Mouse (Mus musculus) adrenal gland, adult 2 months (tissue): ENCODE data around the gene Fam216b. TPM values are rescaled to one million over a fixed set of nuclear protein-coding genes. Genes with fewer than 3 reads are reported as not detected.

Source experiments
- DNase-seq: peaks from one replicate; pipeline ENCODE4 v3.0.0; 2021
- polyA plus RNA-seq: library from polyadenylated mRNA; depleted of rRNA; stranded (reverse); fragments of >200 nt; gene quantifications from 2 replicates; pipeline ENCODE4 v1.2.3, GENCODE M21; 2012; rRNA removed
- total RNA-seq, 2 experiments: library from RNA; stranded (reverse); gene quantifications; 2 replicates each; pipeline ENCODE4 v1.2.3; 2021

Fam216b gene
- total and polyA plus RNA-seq, 3 experiments, result not detected

DNA sequence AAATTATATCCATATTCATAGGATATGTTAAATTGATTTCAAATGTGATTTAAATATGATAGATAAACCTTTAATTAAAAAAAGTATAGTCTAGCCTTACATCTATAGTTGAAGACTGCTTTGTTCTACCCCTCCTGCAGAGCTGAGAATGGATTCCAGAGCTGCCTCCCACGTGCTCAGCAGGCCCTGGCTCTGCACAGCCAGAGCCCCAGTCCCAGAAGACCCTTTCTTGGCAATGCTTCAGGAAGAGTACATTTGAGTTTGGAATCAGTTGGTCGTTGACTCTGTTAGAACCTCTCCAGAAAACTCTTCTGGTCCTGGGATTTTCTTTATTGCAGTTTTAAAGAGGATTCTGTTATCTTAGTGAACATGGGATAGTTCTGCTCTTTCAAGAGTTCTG, 45.7 kb downstream of the Fam216b start:
- no peak for DNase-seq

DNA sequence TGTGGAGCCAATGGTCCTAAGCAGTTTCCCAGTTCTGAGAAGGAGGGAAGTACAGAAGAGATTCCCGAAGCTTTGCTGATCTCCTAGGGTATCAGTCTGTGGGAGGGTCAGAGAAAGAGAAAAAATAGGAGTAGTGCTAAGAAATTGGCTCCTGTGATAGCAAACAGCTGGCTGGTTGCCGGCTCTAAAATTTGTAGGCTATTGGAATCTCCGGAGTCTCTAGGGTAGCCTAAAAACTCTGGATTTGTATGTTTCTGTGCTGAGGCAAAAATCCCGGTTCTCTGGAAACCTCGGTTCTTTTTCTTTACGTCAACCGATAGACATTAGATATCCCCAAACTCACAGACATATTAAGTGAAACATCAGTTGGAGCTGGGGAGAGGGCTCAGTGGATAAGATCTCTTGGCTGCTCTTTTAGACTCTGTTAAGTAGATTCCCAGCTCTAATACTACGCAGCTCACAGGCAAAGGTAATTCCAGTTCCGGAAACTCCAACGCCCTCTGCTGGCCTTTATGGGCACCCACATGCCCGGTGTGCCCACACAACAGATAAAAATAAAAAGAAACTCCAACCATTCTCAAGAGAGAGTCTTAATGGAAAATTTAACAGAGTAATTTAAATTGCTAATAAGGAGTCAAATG, 46.8 kb downstream of the Fam216b start:
- DNase-seq, result no peak

DNA sequence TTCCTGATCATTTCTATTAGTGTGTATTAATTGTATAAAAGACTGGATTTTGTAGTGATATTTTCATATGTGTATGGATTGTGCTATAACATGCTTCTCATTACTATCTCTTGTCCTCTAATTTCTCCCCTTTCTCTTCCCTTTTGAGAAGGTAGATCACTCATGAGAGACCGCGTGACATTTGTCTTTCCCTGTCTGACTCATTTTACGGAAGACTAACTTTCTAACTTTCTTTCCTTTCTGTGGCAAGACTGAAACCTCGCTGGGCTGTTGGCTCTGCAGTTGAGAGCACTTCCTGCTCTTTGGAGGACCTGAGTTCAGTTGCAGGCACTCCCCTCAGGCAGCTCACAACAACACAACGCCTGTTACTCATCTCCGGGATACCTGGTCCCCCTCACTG, 48.2 kb downstream of the Fam216b start:
- no peak for DNase-seq

DNA sequence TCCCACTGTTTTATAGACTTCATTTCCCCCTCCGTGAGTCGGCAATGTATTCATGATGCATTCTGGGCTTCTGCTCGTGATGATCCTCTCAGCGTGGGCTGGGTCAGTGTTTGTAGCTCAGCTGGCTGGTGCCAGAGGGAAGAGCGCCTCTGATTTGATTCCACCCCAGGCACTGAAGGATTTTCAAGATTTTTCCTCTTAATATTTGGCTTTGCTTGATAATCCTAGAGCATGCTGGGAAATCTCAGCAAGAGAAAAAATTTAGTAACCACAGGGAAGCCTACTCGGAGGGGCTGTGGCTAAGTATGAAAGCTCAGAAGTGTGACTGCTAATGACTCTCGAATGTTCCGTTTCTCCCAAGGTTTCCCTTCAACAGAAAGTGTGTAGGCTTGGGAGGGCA, 49.9 kb downstream of the Fam216b start:
- DNase-seq, result no peak

Other genes with a start within 250 kb of the Fam216b start
- gene Dnajc15, start 213.9 kb downstream of the Fam216b start, total RNA-seq, result 100 to 1,000 TPM; 390 to 447 TPM
- 28.6 and 38.8 TPM in 2 replicates for gene Dnajc15, start 213.9 kb downstream of the Fam216b start, polyA plus RNA-seq
- 1 to 10 TPM in 1 of 2 experiments, under 1 TPM in 1; 0.92 to 1.8 TPM for gene Epsti1, start 184.8 kb downstream of the Fam216b start, total RNA-seq
- gene Epsti1, start 184.8 kb downstream of the Fam216b start, polyA plus RNA-seq, result 1.2 and 1.4 TPM in 2 replicates
- gene Tnfsf11, start 219.0 kb upstream of the Fam216b start, total RNA-seq, result not detected
- gene Tnfsf11, start 219.0 kb upstream of the Fam216b start, polyA plus RNA-seq, result 0.07 TPM in 1 of 2 replicates, not detected in the other